Mouse (Mus musculus) spleen, postnatal 10 days (tissue): Measurements from ENCODE around the gene Irx6.

Source experiments
- DNase-seq, 2 experiments: peaks; one replicate each; pipeline ENCODE4 v3.0.0; 2021 to 2022; ENCODE audit warnings: low spot score in 2 of 2

Irx6 gene

DNA sequence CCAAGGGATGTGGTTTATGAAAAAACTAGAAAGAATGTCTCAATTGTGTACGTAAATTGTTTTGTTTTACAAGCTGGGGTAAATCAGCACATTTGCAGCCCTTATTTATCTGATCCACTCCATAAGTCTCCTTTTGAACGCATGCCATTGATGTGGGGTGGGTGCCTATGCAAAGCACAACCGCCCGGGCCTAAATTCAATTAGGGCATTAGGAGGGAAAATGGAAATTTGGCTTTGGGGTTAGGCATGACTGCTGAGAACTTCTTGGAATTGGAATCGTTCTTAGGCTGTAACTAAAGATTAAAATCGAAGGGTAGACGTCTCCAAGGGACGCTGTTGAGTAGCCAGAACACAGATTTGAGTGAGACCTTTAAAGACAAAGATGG lies 47.8 kb downstream of the Irx6 start:
- DNase-seq: no peak

DNA sequence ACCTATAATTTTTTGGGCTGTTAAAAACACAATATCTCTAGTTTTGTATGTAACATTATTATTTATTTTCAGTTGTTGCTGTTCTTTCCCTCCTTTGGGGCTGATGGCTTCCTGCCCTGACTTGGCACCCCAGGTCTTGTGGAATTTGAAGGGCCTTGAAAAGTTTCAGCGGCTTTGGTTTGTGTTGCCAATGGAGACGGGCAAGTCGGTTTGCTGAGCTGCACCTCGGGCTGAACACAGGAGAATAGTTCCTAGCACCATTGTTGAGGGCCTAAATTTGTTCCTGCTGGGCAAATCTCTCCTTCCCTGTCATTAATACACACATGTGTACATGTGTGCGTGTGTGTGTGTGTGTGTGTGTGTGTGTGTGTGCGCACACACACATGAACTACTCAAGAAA lies 49.2 kb downstream of the Irx6 start:
- DNase-seq: no peak

DNA sequence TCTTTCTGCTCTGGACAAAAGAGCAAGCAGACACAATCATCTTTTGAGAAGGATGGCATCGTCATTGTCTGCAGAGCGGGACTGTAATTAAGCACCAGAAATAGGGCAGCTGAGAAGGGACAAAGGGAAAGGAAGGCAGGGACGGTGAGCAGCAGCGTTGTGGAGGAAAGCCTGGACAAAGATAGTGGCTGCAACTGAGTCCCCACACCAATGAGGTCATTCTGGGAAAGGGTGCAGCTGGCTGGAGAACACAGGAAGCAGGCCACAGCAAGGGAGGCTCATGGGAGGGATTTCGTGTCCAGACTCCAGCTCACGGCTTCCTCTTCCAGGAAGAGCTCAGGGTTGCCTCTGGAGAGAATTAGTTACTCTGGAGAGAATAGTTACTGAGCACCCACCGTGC lies 49.9 kb downstream of the Irx6 start:
- no peak for DNase-seq

DNA sequence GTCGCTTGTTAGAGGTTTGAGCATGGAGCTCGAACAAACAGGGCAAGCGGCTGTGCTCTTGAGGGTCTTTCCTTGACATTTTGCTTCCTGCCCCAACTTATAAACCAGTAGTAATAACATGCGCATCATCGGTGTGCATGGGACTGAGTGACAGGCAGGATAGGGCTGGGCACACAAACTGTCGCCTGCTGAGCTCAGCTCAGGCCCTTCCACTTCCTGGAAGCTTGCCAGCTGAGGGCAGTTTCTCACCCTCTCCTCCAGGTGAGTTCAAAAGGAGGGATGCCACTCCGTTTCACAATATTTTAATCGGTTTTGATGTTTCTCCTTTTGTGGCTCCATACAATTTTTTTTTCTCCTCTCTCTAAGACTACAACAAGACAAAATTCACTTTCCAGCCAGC lies 50.3 kb downstream of the Irx6 start:
- DNase-seq: no peak
